Mouse (Mus musculus) bone marrow macrophage, adult 2 months (primary cell): ENCODE data around the gene Nmrk2.

Experiments
- CTCF ChIP-seq: IDR thresholded peaks from 2 replicates; pipeline ENCODE4 v1.5.1; 2012; ENCODE audit warnings: low read depth, mild to moderate bottlenecking, low read length, moderate library complexity
- POLR2A ChIP-seq: IDR thresholded peaks from 2 replicates; pipeline ENCODE4 v1.6.1; 2012; ENCODE audit warnings: mild to moderate bottlenecking, low read depth, low read length, borderline replicate concordance

- TF ChIP-seq POLR2A (no peak), CTCF (no peak)
Measured at GRCm38 (mm10) chr10:81234206-81234605, 32.4 kb upstream of the Nmrk2 start.
